Mouse (Mus musculus) kidney, postnatal 4 days (tissue): ENCODE measurements around the gene Rnase2a.
"Not testable (repeated sequence)": the region's sequence is repeated elsewhere in the genome, so short reads cannot be mapped to it uniquely, and the experiment has no call there.

Source experiments
- DNase-seq, 2 experiments: peaks; one replicate each; pipeline ENCODE4 v3.0.0; 2021; ENCODE audit warnings: mixed read lengths in 2 of 2

Gene Rnase2a

GRCm38 (mm10) chr14:51256041-51256440 lies at the start of gene Rnase2a:
Gene Rnase2a (minus strand): TSS chr14:51256112.
- DNase-seq, result no peak

- DNase-seq, result no peak
Measured at GRCm38 (mm10) chr14:51291505-51291904, 35.6 kb upstream of the Rnase2a start.

GRCm38 (mm10) chr14:51278515-51278914 lies 22.6 kb upstream of the Rnase2a start:
- DNase-seq, result not testable (repeated sequence)

GRCm38 (mm10) chr14:51268677-51269076 lies 12.8 kb upstream of the Rnase2a start:
- no peak for DNase-seq

GRCm38 (mm10) chr14:51266113-51266512 lies 10.2 kb upstream of the Rnase2a start:
- peak; percentile 87 for DNase-seq

- DNase-seq, result no peak
Measured at GRCm38 (mm10) chr14:51265667-51266066, 9.8 kb upstream of the Rnase2a start.

- no peak for DNase-seq
Measured at GRCm38 (mm10) chr14:51262397-51262796, 6.5 kb upstream of the Rnase2a start.

GRCm38 (mm10) chr14:51259741-51260140 lies 3.8 kb upstream of the Rnase2a start:
- DNase-seq, result peak; percentile 8 to 26

- DNase-seq, result no peak
Measured at GRCm38 (mm10) chr14:51253569-51253968, 2.3 kb downstream of the Rnase2a start.

GRCm38 (mm10) chr14:51252206-51252605 lies 3.7 kb downstream of the Rnase2a start:
- not testable (repeated sequence) for DNase-seq

GRCm38 (mm10) chr14:51250348-51250747 lies 5.6 kb downstream of the Rnase2a start:
- DNase-seq, result no peak

GRCm38 (mm10) chr14:51247736-51248135 lies 8.2 kb downstream of the Rnase2a start:
- no peak for DNase-seq

GRCm38 (mm10) chr14:51240899-51241298 lies 15.0 kb downstream of the Rnase2a start:
- DNase-seq, result peak; percentile 21 to 53

GRCm38 (mm10) chr14:51237488-51237887 lies 18.4 kb downstream of the Rnase2a start:
- not testable (repeated sequence) for DNase-seq

- DNase-seq, result not testable (repeated sequence)
Measured at GRCm38 (mm10) chr14:51229657-51230056, 26.3 kb downstream of the Rnase2a start.

GRCm38 (mm10) chr14:51220075-51220474 lies 35.8 kb downstream of the Rnase2a start:
- DNase-seq, result not testable (repeated sequence)
